Mouse (Mus musculus): ENCODE measurements at regions not wholly inside any gene's neighbourhood (a gene's known extent, or its start where the extent isn't known, plus 50 kb on each side); places are given as distances from the start of the nearest gene placed in this dataset.
A peak's percentile ranks its signal among the peaks of the same experiment; 100 is the strongest.
"Not testable (repeated sequence)": the region's sequence is repeated elsewhere in the genome, so short reads cannot be mapped to it uniquely, and the experiment has no call there.

DNA sequence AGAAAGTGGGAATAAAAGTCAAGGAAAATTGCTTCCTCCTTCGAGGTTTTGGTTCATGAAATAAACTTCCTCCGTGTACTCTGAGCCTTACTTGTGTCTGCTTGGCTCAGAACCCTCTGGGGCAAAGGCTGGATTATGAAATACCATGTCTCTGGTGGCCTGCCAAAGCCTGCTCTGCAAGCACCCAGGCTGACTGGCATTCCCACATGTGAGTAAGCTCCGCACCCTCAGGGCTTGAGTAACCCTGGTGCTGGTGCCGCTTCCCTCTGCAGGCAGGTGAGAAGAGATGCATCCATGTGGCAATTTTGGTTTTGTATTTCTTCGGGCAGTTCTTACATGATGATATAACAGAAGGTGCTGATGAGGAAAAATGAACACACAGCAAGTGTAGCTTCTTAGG is 66.0 kb downstream of the Nr2f2 start:
- DNase-seq = peak; percentile 95

DNA sequence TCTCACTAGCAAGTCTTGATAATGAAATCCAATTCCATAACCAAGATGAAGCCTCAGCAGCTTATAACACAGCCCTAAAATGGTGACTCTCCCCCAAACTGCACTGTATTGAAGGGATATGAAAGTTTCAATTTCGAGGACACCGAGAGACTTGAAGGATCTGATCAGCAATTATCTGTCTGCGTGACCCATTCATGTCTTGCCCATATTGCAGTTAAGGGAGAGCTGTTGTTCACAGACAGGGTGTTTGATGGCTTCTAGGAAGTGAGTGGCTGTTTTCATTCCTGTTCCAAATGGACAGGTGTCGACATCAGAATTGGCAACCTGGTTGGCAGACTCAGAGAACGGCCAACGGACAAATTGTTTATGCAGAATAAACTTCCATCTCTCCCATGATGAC is 75.1 kb downstream of the Nr2f2 start:
- peak; percentile 61 for DNase-seq

DNA sequence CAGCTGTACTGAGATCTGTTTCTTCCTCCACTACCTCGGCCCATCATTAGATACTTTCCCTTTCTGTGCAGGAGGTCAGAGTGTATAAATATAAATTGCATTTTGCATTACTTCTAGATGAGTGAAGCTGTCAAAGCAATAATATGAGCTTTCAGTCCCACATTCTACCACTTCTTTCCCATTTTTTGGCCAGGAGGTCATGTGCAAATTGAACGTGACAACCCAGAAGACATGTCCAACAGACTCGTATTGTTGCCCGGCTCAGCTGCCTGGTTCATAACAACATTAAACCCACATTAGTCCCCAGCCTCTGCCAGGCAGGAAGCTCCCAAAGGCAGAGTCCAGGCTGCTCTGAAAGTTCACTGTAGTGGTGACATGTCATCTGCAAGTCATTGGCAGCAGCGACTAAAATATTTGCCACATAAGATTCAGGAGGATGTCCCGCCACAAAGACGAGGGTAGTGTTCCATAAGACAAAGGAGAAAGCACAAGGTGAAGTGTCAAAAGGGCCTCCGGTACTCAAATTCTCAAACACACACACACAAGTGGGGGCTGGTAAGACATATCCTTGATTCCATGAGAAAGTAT is 75.7 kb downstream of the Nr2f2 start:
- peak; percentile 55 for DNase-seq

DNA sequence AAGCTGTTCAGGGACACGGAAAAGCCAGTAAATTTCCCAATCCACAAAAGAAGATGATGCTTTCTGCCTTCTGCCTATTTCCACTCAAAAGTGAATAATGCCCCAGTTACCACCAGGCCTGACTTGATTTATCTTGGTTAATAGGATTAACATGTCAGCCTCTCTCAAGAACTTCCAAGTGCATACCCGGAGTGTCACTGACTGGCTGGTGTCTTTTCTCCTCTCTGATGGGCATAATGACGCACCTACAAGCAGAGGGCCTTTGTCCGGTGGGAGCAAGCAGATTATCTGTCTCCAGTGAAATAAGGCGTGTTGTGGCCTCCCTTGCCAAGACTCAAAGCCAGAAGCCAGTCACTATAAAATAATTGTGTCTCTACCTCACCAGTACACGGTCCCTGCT is 76.3 kb downstream of the Nr2f2 start:
- peak; percentile 54 for DNase-seq

DNA sequence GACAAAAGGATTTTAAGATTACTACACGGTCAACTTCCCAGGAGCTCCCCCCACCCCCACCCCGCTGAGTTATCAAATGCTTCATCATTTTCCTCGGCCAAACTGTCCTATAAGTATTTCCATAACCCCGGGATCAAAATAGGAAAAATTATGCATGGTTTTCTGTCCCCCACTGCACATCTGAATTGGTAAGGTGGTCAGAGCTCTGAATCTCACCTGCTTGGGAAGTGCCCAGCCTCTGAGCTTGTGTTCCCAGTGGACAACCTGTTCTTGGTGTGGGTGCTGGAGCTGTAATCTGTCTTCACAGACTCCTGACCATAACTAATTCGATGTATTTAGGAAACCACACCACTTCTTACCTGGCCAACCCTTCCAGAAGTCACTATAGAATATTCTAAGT is 77.9 kb downstream of the Nr2f2 start:
- DNase-seq = peak; percentile 65

DNA sequence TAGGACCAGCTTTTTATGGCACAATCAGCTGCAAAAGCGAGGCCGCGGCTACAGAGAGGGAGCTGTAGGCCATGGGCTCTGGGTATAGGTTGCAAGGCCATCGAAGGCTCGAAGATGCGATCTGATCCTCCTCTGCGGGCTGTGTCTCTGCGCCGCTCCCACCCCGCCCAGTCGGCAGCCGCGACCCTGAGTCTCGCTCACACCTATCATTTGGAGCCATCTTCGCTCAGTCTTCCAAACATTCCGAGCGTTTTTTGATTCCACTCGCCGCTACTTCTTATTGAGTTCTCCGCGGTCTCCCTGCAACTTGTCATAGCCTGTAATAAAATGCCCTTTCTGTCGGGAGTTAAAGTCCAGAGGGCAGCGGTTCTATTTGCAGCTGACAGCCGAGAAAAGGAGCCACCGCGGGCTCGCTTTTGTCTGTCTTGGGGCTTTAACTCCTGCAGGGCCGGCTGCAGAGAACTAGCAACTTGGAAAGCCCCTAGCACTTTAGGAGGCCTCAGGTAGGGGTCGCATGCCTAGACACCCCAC is 78.6 kb downstream of the Nr2f2 start:
- peak; percentile 81 for DNase-seq

DNA sequence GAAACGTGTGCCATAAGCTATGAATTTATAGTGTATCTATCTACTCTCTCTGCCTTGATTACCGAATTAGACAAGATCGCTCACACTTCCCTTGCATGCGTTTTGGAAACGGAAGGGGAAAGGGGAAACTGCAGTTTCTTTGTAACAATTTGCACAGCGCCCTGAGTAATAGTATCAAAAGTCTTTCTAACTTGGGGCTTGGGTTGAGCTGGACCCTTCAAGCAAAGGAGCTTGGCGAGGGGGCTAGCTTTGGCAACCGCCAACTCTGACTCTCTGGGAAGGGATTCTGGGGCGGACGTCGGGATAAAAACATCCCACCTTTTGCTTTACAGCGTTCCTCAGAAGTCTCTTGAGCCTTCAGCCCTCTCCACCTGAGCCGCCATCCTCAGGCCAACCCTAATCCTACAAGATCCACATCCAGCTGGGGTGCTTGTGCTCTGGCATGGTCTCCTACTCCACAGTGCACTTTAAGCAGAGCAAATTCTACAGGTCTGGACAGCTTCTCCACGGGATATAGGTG is 79.6 kb downstream of the Nr2f2 start:
- peak; percentile 72 for DNase-seq

DNA sequence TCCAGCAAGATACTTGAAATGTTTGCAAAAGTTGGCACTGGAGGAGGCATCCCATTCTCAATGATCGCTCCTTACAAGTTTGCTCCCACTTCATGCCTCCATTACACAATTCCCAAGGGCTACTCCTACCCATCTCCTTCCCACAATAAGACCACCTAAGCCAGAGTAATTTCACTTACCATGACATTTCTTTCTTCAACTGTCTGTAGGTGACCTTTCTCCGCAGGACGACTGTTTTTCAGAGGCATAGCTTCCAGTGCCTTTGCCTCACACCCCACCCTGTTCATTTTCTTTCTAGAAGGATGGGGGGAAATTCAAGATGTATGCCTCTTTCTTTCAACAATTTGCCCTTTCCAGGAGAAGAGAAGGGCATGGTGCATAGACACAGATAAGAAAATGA is 81.2 kb downstream of the Nr2f2 start:
- DNase-seq = peak; percentile 23

DNA sequence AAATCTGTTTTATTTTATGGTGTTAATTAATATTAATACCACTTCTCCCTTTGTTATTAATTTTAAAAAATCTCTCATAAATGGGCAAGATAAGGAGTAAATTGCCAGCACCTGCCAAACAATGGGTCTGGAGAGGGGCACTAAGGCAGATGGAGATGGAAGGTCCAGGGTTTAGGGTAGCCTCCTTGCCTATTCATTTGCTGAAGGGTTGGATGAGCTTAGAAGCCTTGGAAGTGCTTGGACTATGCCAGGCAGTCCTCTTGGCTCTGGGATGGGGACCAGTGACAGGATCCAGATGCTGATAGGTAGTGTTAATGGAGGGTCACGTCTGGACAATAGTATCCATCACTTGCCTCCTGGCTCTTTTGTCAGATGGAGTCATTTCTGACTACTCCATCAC is 82.7 kb downstream of the Nr2f2 start:
- DNase-seq = peak; percentile 55

DNA sequence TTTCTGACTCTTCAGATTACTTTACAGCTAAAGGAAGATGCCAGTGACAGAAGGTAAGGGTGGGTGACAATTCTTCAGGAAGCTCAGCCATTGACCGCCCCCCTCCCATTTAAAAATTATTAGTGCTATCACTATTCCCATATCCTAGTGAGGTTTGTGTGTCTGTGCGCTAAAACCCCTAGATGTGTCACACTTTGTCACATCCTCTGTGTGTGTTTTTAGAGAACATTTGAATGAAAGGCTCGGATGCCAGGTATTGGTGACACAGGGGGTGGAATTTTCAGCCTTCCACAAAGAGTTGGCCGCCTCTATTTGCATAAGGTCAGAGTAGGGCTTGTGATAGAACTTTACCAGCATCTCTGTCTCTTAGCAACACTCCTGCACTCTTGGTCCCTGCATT is 83.4 kb downstream of the Nr2f2 start:
- DNase-seq = peak; percentile 64

DNA sequence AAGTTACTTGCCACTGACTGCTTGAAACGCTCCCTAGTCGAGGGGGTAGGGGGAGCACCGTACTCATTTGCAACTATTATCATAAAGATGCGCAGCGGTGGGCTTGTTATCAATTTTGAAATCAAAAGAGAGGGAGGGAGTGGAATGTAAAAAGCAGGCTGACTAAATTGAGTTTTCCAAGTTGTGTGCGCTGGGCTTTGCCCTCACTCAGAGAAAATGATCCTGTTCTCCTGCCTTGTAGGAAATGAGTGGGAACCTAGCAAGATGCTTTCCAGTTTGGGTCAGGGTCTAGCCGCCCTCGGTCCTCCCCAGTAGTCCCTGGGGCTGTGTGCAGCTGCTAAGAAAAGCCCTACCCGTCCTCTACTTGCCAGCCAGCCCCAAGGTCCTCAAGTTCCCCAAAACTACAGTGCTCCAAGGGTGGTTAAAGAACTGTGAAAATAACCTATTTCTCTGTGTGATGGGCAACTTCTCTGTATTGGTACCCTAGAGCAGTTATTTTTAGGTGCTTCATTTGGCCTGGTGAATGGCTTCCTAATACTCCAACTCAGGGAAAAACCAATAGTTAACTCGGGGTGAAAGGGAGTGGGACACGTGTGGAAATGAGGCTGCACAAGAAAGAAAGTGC is 84.5 kb downstream of the Nr2f2 start:
- DNase-seq = peak; percentile 60

DNA sequence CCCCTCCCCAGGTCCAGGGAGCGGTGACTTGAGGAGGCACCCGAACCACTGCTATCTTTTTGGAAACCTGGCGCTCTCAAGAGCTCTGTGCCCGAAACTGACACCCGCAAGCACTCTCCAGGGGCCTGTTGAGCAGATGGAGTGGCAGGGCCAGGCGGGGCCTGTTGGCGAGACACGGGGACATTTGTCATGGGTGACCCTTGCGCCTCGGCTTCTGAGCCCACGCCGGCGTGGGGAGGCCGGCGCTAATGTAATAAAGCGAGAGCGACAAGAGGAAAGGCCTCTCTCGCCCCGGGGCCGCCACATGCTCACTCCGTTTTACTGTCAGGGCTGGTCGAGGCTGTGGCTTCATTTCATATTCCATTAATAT is 85.2 kb downstream of the Nr2f2 start:
- no peak for DNase-seq

DNA sequence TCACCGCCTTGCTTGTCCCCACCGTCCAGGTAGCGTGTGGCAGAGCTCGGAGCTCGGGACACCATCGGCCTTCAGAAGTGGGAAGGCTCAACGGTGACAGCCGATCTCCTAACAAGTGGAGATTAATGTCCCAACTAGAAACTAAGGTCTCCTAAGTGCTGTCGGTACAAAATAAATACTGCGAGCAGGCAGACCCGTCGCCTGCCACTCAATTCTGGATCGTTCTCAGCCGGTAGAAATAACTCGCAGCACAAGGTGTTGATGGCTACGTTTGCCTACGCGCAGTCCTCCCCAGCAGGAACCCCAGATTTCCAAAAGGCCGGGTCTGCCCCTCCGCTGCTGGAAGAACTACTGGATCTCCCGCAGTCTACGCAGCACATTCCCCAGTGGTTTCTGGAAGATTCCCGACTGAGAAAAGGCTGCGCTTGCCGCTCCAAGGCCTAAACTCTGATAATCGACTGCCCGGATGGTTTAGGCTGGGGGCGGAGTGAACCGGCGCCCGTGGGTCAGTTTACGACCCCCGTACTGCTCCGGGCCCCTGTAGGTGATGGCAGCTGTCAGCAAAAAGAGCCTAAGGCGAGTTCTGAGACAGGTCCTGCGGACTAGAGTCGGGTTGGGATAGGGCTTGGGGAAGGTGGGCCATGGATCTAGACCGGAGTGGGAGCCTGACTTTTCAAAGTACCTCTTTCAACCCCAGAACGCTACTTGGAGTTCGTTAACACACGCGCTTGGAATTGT is 85.7 kb downstream of the Nr2f2 start:
- DNase-seq = peak; percentile 87

DNA sequence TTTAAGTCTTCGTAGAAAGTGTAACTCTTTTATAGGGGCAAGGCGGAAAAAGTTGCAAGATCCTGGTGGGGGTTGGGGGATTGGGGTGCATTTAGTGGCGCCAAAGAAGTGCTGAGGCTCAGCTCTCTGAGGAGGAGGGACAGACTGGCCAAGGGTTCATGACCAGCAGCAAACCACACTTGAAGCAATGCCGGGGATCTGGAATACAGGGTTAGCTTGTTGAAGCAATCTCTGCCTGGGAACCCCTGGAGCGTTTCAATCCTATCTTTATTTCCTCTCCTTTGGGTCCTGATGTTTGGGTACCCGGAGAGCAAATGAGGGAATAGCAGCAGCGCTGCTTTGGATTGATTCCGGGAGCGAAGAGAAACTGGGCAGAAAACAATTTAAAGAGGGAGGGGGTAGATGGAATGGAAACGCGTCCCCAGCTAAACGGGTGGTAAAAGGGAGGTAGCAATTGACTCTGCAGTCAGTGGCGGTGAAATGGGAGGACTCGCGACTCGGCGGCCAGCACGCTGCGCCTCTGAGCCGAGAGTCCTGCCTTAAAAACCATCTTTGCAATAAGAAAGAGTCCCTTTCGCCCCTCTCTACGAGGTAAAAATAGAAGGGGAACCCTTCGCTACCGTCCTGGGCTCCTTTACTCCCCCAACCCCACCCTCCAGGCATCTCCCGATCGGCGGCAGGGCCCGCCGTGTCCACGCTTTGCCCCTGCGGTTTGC is 86.5 kb downstream of the Nr2f2 start:
- peak; percentile 69 for DNase-seq

DNA sequence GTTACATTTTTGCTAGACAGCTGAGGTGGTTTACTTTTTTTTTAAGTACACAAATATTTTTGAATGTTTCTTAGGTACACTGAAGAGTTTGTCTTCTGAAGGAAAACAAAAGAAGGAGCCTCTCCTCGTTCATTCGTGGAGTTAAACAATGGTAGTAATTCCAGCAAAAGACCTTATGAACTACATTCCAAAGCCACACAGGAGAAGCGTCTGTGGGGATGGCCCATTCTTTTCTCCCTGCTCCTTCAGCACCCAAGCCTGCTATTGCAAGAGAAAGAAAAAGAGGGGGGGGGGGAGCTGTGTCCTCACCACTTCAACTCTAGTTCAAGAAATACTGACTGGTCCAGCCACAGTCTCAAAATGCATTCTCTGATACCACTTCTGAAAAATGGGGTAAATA is 87.4 kb downstream of the Nr2f2 start:
- peak; percentile 12 for DNase-seq

DNA sequence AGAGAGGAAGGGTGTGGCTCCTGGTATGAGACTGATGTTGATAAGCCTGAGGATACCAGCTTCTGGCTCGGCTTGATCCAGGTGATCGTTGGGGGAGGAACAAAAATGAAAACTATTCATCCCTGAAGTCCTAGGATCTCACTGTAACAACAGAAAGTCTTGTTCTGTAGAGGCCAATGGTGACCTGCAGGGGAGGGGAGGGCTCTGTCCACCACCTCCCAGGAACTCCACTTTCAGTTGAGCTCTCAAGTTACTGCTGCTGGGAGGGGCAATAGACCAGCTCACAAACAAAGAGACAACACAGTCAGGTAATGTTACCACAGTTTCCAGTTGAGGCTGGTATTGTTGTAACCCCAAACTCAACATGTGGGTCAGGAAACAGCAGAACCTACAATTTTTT is 90.5 kb downstream of the Nr2f2 start:
- DNase-seq = peak; percentile 64

DNA sequence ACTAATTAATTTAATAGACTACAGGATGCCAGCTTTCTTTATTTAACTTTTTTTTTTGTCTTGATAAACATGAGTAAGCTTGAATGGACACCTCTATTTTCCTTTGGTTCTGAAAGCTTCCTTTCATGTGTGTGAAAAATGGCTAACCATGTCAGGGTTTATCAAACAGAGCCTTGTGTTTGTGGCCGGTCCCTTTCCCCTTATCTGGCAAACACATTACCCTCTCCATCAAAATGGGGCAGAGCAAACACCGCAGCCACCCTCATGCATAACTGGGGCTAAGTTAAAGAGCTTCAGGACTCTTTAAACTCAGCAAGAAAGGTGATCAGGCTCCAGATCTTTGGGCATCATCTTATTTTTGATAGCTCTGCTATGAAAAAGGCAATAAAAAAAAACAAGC is 92.2 kb downstream of the Nr2f2 start:
- peak; percentile 15 for DNase-seq

DNA sequence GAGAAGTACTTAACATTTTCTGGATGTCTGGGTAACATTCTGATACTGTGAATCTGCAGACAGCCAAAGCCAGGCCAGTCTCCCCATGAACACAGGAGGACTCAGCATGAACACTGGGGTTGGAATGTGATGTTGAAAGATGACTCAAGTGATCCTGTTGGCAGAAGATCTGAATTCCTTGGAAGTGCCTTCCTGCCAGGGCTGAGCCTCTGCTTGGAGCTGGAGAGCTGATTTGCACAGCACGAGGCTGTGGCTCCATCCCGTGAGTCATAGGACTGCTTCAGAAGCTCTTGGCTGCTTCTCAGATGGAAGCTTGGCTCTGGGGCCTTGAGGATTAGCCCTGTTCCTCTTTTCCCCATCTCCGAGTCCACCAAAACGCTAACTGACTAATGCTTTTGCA is 99.5 kb downstream of the Nr2f2 start:
- peak; percentile 97 for DNase-seq

DNA sequence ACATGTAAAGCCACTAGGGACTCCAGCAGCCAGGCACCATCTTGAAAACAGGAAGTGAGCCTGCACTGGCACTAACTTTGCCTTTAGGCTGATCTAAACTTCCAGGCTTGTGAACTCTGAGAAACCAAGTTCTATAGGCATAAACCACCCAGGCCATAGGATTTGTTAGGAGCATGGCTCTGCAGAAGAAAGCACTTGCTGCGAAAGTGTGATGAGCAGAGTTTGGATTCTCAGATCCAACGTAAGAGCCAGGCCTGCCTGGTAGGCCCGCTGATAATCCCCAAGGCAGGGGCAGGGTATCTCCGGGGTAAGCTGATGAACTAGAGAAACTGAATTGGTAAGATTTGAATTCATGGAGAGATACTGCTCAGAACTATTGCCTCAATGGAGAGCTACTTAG is 109.7 kb downstream of the Nr2f2 start:
- peak; percentile 87 for DNase-seq

DNA sequence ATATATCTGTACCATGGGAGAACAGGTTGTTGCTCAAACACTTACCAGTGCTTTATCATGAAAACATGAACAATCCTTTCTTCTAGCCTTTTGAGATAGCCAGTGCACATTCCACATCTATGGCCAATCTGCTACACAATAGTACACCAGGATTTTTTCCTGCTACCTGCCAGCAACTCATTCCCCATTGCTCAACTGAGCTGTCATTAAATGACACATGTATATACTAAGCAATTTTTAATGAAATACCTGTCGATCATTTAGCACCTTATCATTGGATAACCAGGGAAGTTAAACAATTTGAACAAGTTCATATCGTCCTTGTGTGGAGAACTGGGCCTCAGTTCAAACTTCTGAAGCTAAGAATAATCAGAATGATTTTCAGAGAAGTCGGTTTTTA is 111.5 kb downstream of the Nr2f2 start:
- no peak for DNase-seq

DNA sequence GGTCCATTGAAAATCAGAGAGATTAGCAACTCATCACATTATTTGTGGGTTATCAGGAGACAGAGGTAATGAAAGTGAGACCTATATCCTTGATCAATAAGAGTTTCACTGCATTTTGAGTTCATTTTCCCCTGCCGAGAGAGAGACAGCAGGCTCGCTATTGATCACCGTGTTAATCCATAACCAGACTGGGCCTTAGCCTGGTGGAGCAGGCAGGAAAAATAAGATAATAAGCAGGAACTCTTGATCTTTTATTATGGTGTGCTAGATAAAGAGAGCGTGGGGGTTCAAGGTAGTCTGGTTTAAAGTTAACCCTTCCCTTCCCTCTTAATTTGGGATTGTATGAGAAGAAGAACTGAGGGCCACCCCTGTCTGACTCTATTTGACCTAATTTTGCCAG is 113.3 kb downstream of the Nr2f2 start:
- peak; percentile 34 for DNase-seq

DNA sequence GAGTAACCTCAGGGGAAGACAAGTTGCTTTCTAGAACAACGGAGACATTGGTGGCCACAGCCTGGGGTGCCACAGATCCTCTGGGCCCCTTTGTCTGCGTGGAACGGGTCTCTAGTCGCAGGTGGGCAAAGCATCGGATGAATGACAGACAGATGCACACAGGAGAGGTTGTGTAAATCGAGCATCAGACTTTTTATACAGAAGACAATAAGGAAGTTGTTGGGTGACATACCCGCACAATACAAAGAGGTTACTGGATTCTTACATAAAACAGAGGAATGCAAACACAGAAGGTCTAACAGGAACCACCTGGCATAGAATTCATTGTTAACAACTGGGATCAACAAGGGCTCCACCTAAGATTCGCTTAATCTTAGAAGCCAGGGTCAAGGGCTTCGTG is 127.5 kb downstream of the Nr2f2 start:
- DNase-seq = not testable (repeated sequence)

DNA sequence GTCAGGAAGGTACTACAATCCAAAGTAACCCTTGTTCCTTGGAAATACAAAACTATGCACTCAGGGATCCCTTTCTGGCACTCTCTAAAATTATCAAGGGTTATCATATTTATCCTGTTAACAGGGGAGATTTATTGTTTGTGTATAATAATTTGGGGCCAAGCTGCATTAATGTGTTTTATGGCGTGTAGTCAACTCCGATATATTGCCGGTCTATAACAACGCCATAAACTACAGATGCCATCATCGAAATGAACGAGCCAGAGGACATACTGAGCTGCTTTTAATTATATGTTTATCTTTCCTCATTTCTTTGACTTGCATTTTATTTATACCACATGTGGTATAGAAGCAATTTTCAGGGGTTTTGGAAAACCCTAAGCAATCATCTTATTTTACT is 147.2 kb downstream of the Nr2f2 start:
- DNase-seq = no peak
